Mouse (Mus musculus): ENCODE results near the gene Met.

Met gene

DNA sequence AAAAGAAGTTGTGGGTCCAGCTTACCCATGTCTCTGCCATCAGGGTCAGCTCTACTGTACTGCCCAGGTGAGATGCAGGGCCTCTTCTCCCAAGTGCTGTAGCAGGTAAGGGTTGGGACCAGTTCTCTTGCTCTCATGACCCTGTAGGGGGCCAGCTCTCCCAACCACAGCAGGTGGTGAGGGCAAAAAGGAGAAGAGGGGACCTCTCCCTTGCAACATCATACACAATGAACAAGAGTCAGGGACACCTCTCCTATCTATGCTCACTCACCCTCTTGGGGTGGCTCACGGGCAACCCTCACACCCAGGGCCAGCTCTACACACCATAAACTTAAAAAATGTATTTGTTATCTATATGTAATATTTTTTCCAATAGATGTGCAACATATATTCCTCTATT lies 143.3 kb downstream of the Met start:
- no peak for DNase-seq (ENCODE audit: low spot score in 2 of 2)

DNA sequence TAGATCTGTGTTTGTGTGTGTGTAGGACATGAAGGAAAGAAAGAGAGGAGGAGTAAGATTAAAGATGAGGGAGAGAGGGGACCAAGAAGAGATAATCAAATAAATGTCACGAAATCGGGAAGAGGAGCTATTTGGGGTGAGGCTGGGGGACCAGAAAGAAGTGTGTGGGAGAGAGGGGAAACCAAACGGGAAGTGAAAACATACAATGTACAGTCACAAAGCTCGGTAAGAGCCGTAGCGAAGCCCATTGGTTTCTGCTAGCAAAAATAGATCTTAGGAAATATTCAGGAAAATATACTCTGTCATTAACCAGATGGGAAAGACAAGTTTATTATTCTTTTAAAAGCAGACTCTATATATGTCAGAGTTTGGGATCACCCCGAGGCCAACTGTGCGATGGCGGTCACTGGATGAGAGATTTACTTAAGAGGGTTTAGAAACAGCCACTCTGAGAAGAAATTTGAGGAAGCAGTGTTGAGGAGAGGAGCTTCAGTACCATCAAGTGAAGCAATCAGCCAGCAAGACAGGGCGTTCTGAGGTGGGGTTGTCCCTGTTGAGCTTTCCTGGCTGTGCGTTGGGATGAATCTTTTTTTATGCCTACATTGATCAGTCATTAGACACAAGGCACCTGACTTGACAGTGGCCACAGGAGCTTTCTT lies 147.9 kb downstream of the Met start:
- DNase-seq (ENCODE audit: low spot score in 2 of 2): no peak

DNA sequence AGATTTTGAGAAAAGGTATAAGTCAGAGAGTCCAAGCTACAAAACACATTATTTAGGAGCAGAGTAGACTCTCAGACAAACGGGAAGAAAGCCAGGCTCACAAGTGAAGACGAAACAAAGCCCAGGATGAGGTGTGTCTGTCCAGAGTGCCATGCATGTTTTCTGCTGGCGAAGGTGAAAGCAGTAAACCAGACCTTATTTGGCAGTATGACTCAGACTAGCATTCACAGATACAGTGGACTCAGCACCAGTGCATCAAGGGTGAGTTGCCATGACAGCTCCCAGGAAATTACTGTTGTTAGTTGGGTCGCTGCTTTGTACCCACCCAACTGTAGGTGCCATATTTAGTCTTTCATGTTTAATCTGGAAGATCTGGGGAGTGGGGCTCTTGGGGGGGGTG lies 149.1 kb downstream of the Met start:
- DNase-seq (ENCODE audit: low spot score in 2 of 2): no peak

DNA sequence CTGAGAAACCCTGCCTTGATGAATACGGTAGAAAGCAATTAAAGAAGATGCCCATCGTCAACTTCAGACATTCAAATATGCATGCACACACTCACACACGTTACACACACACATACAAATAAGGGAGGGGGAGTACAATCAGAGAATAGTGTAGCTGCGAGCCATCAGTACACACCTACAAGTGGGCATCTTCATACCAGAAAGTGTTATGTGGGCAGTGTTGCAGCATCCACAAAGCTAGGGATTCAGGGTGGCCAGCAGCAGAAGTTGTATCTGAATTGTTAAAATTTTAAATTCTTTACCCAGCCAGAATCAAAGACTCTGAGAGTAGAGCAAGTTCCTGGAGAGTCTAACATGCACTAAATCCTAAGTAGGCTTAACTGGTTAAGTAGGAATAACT lies 157.2 kb downstream of the Met start:
- DNase-seq (ENCODE audit: low spot score in 2 of 2): no peak

DNA sequence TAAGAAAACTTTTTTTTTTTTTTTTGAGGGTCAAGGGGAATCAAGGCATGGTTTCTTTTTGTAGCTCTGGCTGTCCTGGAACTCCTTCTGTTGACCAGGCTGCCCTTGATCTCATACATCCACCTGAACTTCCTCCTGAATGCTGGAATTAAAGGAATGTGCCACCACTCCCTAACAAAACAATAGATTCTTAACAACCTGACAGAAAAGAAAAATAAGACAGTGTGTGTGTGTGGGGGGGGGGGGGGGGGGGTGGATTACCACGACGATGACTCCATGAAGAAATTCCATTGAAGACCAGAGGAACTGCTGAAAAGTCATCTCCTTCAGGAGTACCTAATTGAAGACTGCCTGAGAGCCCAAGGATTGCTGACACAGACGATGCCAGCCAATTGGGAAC lies 157.8 kb downstream of the Met start:
- DNase-seq (ENCODE audit: low spot score in 2 of 2): no peak

Data from frontal cortex, postnatal 10 days (tissue).